Mouse (Mus musculus) heart, adult 2 months (tissue): ENCODE measurements at regions not wholly inside any gene's neighbourhood (a gene's known extent, or its start where the extent isn't known, plus 50 kb on each side); places are given as distances from the start of the nearest gene placed in this dataset.

Source experiments
- DNase-seq, 2 experiments: peaks; one replicate each; pipeline ENCODE4 v3.0.0; 2021
- H3K27ac ChIP-seq: fragments of 200-600 bp; 2 replicates; pipeline ENCODE4 v1.8.1; 2022
- H3K27me3 ChIP-seq: fragments of 200-500 bp; 2 replicates; pipeline ENCODE4 v1.6.1; 2012; ENCODE audit warnings: mild to moderate bottlenecking, low read length, inconsistent platforms, mixed read lengths; ENCODE audit not compliant: control insufficient read depth, insufficient read depth
- H3K36me3 ChIP-seq: fragments of 200-500 bp; 2 replicates; pipeline ENCODE4 v1.6.1; 2012; ENCODE audit warnings: low read length, inconsistent platforms; ENCODE audit not compliant: control insufficient read depth, insufficient read depth
- H3K4me1 ChIP-seq: fragments of 200-500 bp; 2 replicates; pipeline ENCODE4 v1.6.1; 2011; ENCODE audit warnings: low read length; ENCODE audit not compliant: control insufficient read depth, insufficient read depth
- H3K4me3 ChIP-seq: fragments of 200-600 bp; 2 replicates; pipeline ENCODE4 v1.8.1; 2022
- H3K79me2 ChIP-seq: fragments of 200-500 bp; replicated peaks from 2 replicates; pipeline ENCODE4 v1.6.1; 2012; ENCODE audit warnings: mild to moderate bottlenecking, inconsistent platforms, low read length, moderate library complexity, mixed read lengths; ENCODE audit not compliant: control insufficient read depth, insufficient read depth
- H3K9ac ChIP-seq: fragments of 200-500 bp; 2 replicates; pipeline ENCODE4 v1.6.1; 2012; ENCODE audit warnings: low read depth, mild to moderate bottlenecking, control low read depth, inconsistent platforms, low read length, mixed read lengths
- CTCF ChIP-seq: fragments of 200-600 bp; IDR thresholded peaks from 2 replicates; pipeline ENCODE4 v1.8.1; 2022; ENCODE audit warnings: antibody characterized with exemption, mild to moderate bottlenecking, moderate library complexity
- EP300 ChIP-seq: fragments of 200-500 bp; IDR thresholded peaks from 2 replicates; pipeline ENCODE4 v1.6.1; 2011; ENCODE audit warnings: low read depth, low read length, control low read depth; ENCODE audit not compliant: insufficient read depth
- POLR2A ChIP-seq: fragments of 200-500 bp; IDR thresholded peaks from 2 replicates; pipeline ENCODE4 v1.6.1; 2011; ENCODE audit warnings: mild to moderate bottlenecking, low read depth, low read length, control low read depth; ENCODE audit not compliant: insufficient read depth
- WGBS: fragments of 180-500 bp; shearing (Covaris S2); methylation state at CpG from one replicate; pipeline ENCODE4 v1.1.7; 2018; 5-methylcytosine and 5-hydroxymethylcytosine counted together
- intact Hi-C: fragments of 180-260 bp; cut with DNase I; formaldehyde crosslinking; loops from one replicate; pipeline ENCODE4 v1.15.1; 2025

GRCm38 (mm10) chr13:44473200-44473599 lies 256.1 kb upstream of the Jarid2 start:
- 87% methylated on average over 6 of the region's 6 CpGs for WGBS

GRCm38 (mm10) chr13:44476901-44477300 lies 252.4 kb upstream of the Jarid2 start:
- 37% methylated on average over 8 of the region's 8 CpGs for WGBS
- peak; percentile 65 to 70 for DNase-seq

More at GRCm38 (mm10) chr13:44473200-44473599, 256.1 kb upstream of the Jarid2 start:
- H3K27ac ChIP-seq = no peak overlapping the region
- H3K27me3 ChIP-seq = no peaks in the 10 kb centered on the region
- no peaks in the 10 kb centered on the region for H3K79me2 ChIP-seq
- peaks cover 6% of the 10 kb centered on the region for H3K4me1 ChIP-seq
- intact Hi-C loops = no loop called here
- DNase-seq = no peak
- no peaks in the 10 kb centered on the region for H3K36me3 ChIP-seq
- TF ChIP-seq CTCF (no peak), POLR2A (no peak), EP300 (no peak)
- no peak overlapping the region for H3K4me3 ChIP-seq
- H3K9ac ChIP-seq = no peak overlapping the region

GRCm38 (mm10) chr13:44480128-44480527 lies 249.1 kb upstream of the Jarid2 start:
- Histone ChIP-seq H3K4me3 (no peak overlapping the region), H3K27me3 (no peaks in the 10 kb centered on the region), H3K79me2 (no peaks in the 10 kb centered on the region), H3K36me3 (no peaks in the 10 kb centered on the region), H3K9ac (no peak overlapping the region; the same call in 1 of the 2 replicates), H3K27ac (no peak overlapping the region), H3K4me1 (peaks cover 13% of the 10 kb centered on the region)
- intact Hi-C loops = loop anchor here (5.0 kb wide), 2 partner anchors 63 to 618 kb away; no protein-coding TSS in a partner anchor
- peak in 1 of 2 experiments; percentile 56 for DNase-seq
- TF ChIP-seq CTCF = no peak
- TF ChIP-seq EP300 = no peak
- TF ChIP-seq POLR2A = no peak
- 45% methylated on average over 7 of the region's 7 CpGs for WGBS

More at GRCm38 (mm10) chr13:44476901-44477300, 252.4 kb upstream of the Jarid2 start:
- Histone ChIP-seq H3K4me1 (peaks cover 10% of the 10 kb centered on the region), H3K4me3 (no peak overlapping the region), H3K27me3 (no peaks in the 10 kb centered on the region), H3K9ac (peak overlapping the region; percentile 25; the same call in 1 of the 2 replicates), H3K79me2 (no peaks in the 10 kb centered on the region), H3K36me3 (no peaks in the 10 kb centered on the region), H3K27ac (peak overlapping the region; percentile 10; the same call in 1 of the 2 replicates)
- intact Hi-C loops = no loop called here
- TF ChIP-seq EP300 = 0 out of 2 replicates have a peak, but pooled peaks have one; percentile 8
- no peak for TF ChIP-seq POLR2A

- H3K9ac ChIP-seq = no peak overlapping the region
- 64% methylated on average over 7 of the region's 7 CpGs for WGBS
- no peak overlapping the region for H3K27ac ChIP-seq
- DNase-seq = peak in 1 of 2 experiments; percentile 33
- H3K36me3 ChIP-seq = no peaks in the 10 kb centered on the region
- TF ChIP-seq CTCF (no peak), EP300 (no peak), POLR2A (no peak)
- peaks cover 6% of the 10 kb centered on the region for H3K4me1 ChIP-seq
- H3K4me3 ChIP-seq = no peak overlapping the region
- H3K79me2 ChIP-seq = no peaks in the 10 kb centered on the region
- H3K27me3 ChIP-seq = no peaks in the 10 kb centered on the region
- intact Hi-C loops = loop anchor here (5.0 kb wide), 2 partner anchors 65 to 620 kb away; no protein-coding TSS in a partner anchor
Observed at GRCm38 (mm10) chr13:44482661-44483060, 246.6 kb upstream of the Jarid2 start.

- Histone ChIP-seq H3K4me3 (no peak overlapping the region), H3K27ac (no peak overlapping the region), H3K27me3 (no peaks in the 10 kb centered on the region), H3K36me3 (no peaks in the 10 kb centered on the region), H3K79me2 (no peaks in the 10 kb centered on the region), H3K4me1 (peaks cover 6% of the 10 kb centered on the region), H3K9ac (no peak overlapping the region)
- intact Hi-C loops = loop anchor here (5.0 kb wide), 2 partner anchors 67 to 622 kb away; no protein-coding TSS in a partner anchor
- no peak for DNase-seq
- 64% methylated on average over 14 of the region's 14 CpGs for WGBS
- TF ChIP-seq EP300 (no peak), CTCF (no peak), POLR2A (no peak)
Observed at GRCm38 (mm10) chr13:44484582-44485329, 244.5 kb upstream of the Jarid2 start.

GRCm38 (mm10) chr13:44490935-44491465 lies 238.3 kb upstream of the Jarid2 start:
- no peak for DNase-seq
- Histone ChIP-seq H3K27me3 (no peaks in the 10 kb centered on the region), H3K79me2 (no peaks in the 10 kb centered on the region), H3K4me3 (no peak overlapping the region), H3K4me1 (no peaks in the 10 kb centered on the region; the same call in 1 of the 2 replicates), H3K36me3 (no peaks in the 10 kb centered on the region), H3K27ac (no peak overlapping the region), H3K9ac (no peak overlapping the region)
- intact Hi-C loops = no loop called here
- 69% methylated on average over 4 of the region's 4 CpGs for WGBS
- TF ChIP-seq EP300 = no peak
- TF ChIP-seq CTCF = no peak
- no peak for TF ChIP-seq POLR2A
